Mouse (Mus musculus) induced T-regulatory cell, adult 2 months (primary cell): ENCODE data around the gene Cactin.

Experiments
- DNase-seq: peaks from one replicate; pipeline ENCODE4 v3.0.0-alpha.2; 2012; ENCODE audit warnings: low read depth

Cactin gene

GRCm38 (mm10) chr10:81365073-81365472 lies 44.2 kb downstream of the Cactin start:
- no peak for DNase-seq

- DNase-seq = no peak
Observed at GRCm38 (mm10) chr10:81365672-81366476, 45.0 kb downstream of the Cactin start, which contains the start of gene 4930404N11Rik. Gene 4930404N11Rik, minus strand, starts transcription at chr10:81365816.

GRCm38 (mm10) chr10:81366477-81367206 lies 45.7 kb downstream of the Cactin start:
- no peak for DNase-seq

GRCm38 (mm10) chr10:81367207-81367495 lies 46.2 kb downstream of the Cactin start:
- DNase-seq = no peak

GRCm38 (mm10) chr10:81375322-81375721 lies 54.4 kb downstream of the Cactin start:
- DNase-seq = no peak
